Mouse (Mus musculus) kidney, postnatal 14 days (tissue): Measurements from ENCODE around the gene Mfsd11.
A peak's percentile ranks its signal among the peaks of the same experiment; 100 is the strongest.
"Not testable (repeated sequence)": the region's sequence is repeated elsewhere in the genome, so short reads cannot be mapped to it uniquely, and the experiment has no call there.

Source experiments
- DNase-seq: peaks from one replicate; pipeline ENCODE4 v3.0.0; 2022; ENCODE audit warnings: mixed read lengths

Gene Mfsd11

DNA sequence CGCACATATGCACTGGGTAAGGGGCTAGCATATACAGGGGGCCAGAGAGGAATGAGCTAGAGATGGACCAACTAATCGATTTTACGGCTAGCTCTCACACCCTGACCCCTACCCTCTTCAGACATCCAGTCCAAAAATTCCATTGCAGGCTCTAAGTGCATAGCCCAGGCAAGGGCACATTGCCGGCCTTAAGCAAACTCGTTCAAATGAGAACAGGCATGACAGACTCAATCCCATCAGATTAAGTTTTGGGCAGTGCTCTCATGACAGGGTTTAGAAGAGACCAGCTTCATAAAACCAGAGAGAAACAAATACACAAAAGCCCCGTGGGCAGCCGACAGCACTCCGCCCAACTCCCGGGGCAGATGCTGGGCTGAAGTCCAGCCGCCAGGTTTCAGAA is 30.0 kb upstream of the Mfsd11 start:
- no peak for DNase-seq

DNA sequence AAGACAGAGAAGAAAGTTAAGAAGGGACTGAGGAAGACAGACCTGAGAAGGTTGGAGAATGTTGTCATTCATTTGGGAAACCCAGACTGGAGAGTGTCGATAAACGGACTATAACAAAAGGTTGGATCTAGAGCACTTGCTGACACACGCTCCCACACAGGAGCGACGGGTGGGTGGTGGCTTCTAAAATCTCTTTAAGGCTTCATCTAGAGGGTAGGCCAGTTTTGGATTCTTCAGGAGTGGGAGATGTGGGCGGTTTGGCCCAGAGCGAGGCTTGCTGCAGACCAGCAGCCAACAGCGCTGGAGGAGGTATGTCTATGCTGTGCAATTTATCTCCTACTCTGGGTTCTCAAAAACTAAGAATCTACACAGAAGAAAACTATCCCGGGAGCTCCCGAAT is 29.6 kb upstream of the Mfsd11 start:
- DNase-seq, result no peak

DNA sequence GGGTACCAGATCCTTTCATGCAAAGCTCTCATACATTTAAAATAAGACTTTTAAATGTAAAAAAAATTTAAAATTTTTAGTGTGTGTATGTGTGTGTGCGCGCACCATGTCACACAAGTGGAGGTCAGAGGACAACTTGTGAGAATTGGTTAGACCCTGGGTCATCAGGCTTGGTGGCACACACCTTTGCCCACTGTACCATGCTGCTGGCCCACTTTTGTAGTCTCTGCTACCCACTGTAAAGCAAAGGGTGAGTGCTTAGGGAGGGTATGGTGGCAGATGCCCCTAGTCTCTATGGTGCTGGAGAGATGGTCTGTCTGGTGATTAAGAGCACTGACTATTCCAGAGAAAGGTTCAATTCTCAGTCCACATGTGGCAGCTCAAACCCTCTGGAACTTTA is 29.0 kb upstream of the Mfsd11 start:
- no peak for DNase-seq

DNA sequence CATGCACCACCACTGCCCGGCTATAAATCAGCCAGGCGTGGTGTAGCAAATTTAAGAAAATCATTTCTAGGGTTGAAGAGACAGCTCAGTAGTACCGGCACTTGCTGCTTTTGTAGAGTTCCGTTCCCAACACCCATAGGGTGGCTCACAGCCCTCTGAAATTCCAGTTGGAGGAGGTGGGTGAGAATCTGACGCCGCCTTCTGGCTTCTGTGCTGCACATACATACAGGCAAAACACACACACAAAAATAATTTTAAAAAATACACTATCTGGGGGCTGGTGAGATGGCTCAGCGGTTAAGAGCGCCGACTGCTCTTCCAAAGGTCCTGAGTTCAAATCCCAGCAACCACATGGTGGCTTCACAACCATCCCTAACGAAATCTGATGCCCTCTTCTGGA is 28.4 kb upstream of the Mfsd11 start:
- not testable (repeated sequence) for DNase-seq

DNA sequence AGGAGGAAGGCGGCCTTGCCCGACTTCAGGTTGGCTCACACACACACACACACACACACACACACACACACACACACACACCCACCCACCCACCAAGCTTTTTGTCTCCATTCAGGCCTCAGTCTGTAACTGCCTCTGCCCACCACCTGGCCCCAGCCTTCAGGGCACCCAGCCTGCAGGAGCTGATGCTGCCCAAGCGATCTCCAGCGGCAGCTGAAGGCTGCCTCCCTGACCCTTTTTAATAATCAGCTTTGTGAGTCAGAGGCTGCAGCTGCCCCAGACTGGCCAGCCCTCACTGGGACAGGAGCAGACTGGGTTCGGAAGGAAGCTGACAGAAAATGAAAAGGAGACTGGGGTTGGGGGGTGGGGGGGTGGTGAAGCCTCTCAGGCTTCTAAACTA is 27.0 kb upstream of the Mfsd11 start:
- no peak for DNase-seq

DNA sequence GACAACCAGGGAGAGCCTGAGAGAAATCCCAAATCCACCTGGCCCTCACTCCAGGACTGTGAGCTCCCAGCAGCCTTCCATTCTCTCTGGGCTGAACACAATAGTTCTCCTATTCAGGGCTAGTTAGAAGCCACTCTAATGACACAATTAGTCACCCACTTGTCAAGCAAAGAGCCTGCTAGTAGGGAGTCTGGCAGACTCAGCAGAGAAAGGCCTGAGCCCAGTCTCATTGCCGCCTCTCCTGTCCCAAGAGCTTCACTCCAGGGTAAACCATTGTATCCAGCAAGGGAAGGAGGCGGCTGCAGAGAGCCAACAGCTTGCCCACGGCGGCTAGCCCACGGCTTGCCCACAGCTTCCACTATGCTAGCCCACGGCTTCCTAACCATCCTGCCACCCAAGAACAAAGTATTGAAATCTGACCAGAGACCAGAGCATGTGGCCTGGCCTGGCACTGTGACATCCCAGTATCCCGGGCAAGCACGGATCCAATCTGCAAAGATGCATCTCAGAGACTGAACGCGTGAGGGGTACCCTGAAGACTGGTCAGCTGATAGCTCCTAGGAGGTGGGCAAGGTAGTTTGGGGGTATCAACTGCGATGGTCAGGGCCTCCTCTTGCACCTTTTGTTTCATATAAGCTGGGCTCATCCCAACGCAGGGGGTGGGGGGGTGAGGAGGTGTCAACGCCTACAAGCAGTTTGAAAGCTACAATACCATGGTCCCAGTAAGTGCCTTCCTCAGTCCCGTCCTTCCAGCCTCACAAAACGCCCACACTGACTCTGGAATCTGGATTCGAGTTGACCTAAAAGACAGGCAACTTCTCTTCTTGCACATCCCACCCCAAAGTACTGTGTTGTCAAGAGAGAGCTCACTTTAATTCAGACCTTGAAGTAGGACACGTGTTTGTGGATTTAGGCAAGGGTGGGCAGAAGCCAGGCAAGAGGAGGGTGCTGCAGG is 25.4 kb upstream of the Mfsd11 start:
- no peak for DNase-seq

DNA sequence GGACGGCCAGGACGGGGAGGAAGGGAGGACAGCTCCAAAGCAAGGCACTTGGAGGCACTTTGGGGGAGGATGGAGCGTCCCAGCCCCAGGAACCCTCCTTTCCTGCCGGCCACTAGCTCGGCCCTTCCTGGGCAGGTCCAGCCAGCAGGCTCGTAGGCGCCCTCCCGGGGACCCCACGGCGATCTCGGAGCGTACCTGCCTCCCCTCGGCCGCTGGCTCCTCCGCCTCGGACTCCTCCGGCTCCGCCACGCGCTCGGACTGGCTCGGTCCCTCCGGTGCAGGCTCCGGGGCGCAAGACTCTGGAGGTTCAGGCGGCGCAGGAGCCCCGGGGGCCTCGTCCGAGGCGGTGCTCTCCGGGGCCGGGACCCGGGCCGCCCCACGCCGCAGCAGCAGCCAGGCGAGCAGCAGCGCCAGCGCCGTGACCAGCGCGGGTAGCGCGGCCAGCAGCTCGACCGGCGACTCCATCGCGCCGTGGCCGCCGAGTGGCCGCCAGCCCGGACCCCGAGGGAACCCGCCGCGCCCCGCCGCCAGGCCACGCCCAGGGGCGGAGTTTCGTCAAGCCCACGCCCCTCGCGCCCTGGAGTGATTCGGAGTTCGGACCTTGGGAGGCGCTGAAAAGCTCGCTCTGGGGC is 24.6 kb upstream of the Mfsd11 start, which contains the start of gene Mxra7:
Gene Mxra7 (minus strand): TSS at position 513 of the 632 bp plus-strand sequence.
- peak; percentile 90 for DNase-seq

DNA sequence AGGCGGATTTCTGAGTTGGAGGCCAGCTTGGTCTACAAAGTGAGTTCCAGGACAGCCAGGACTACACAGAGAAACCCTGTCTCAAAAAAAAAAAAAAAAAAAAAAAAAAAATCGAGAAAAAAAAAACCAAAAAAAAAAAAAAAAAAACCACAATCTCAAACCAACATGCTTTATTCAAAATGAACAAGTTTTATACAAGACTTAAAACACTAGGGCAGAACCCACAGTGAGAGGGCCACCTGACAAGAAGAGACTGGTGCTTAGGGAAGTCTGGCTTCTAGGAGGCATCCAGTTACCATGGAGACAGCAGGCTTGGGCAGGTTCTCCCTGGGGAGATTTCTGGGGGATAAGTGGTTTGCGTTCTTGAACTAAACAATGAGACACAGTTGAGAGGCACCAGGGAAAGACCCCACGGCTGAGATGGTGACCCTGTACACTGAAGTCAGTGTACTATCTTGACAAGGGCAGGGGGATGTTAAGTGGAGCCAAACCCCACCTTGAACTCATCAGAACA is 20.0 kb upstream of the Mfsd11 start:
- no peak for DNase-seq

DNA sequence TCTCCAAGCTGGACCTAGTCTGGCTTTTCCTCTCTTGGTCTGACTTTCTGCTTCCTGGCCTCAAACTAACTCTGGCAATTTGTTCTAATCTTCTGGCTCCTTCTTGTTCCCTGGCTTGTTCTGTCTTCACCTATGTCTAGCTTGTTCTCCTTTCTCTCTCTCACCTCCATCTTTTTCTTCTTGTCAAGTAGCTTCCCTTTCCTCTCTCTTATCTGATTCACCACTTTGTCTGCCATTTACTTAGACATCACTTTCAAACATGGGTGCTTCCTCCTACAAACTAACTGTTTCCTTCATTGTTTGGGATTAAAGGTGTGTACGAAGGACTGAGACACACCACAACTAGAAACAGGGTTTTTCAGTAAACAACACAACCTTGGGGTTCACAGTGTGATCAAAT is 17.3 kb upstream of the Mfsd11 start:
- no peak for DNase-seq

DNA sequence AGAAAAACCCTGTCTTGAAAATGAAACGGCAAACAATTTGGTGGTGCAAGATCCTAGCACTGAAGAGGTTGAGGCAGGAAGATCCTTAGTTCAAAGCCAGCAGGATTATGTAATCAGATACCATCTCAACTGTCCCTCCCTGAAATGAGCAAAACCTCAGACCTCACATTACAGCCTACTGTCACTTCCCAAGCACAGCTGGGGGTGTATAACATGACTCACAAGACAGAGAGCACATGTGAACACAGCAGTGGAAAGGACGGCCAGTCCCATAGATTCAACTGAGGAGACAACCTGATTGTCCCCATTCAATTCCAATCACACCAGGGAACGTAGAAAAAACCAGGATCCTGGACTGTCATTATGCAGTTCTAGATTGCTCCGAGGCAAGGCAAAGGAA is 16.0 kb upstream of the Mfsd11 start:
- DNase-seq, result no peak

DNA sequence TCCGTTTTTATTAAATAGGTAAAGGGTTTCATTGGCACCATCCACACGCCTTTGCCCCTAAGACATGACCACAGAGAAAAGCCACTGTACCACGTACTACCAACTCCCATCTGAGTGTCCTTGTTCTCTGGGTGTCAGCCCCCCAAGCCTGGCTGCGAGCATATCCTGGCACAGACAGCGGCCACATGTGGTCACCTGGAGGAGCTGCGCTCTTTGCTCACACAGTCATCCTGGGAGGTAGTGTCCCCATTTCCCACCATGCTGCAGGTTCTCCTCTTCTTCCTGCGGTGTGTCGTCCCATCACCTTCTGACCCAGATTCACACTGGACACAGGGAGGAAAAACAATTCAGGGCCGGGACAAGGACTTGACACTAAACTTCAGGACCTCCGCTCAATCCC is 14.8 kb upstream of the Mfsd11 start:
- DNase-seq, result no peak

DNA sequence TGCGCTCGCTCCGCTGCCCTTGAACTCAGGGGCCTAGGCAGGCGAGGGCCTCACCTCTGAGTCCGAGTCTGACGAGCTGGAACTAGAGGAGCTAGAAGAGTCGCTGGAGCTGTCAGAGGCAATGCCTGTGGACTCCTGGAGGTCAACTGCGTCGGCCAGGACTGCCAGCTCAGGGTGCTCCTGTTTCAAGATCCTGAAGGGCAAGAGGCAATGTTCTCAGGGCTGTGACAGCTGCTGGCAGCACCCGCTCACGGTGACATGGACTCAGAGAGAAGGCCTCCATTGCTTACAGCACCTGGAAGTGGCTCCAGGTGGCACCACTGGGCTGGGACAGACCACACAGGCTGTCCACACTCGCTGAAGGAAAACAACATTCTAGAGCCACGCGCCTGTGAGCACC is 13.3 kb upstream of the Mfsd11 start:
- DNase-seq, result no peak

DNA sequence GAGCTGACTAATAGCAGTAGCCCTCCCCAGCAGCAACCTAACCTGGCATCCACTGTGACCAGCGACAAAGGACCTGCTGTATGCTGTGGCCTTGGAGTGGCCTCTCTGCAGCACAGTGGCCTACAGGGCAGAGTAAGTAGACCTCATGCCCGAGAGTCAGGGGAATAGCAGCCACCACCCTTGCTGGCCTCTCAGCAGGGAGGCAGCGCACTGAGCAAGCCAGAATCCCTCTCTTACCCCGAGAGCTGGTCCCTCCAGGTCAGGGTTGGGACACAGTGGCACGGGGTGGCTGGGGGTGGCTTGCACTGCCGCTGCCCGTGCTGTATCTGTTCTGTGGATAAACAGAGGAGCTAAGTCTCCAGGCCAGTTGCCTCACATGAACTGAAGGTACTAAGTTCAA is 12.6 kb upstream of the Mfsd11 start:
- DNase-seq, result no peak

DNA sequence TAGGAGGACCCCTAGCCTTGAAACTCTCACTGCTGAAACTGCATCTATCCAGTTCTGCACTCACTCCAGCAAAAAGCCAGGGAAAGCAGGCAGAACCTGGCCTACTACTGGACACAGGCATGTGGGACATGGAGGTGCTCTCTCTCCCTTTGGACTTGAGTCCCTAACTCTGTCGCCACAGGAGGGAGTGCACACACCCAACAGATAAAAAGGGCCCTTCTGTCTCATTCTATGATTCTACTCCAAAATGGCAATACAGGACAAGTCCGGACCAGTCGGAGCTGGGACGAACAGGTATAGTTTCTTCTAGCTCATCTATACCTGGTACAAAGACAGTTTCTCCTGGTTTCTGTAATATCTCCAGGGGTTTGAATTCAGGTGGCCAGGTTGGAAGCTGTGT is 11.5 kb upstream of the Mfsd11 start:
- DNase-seq, result no peak

DNA sequence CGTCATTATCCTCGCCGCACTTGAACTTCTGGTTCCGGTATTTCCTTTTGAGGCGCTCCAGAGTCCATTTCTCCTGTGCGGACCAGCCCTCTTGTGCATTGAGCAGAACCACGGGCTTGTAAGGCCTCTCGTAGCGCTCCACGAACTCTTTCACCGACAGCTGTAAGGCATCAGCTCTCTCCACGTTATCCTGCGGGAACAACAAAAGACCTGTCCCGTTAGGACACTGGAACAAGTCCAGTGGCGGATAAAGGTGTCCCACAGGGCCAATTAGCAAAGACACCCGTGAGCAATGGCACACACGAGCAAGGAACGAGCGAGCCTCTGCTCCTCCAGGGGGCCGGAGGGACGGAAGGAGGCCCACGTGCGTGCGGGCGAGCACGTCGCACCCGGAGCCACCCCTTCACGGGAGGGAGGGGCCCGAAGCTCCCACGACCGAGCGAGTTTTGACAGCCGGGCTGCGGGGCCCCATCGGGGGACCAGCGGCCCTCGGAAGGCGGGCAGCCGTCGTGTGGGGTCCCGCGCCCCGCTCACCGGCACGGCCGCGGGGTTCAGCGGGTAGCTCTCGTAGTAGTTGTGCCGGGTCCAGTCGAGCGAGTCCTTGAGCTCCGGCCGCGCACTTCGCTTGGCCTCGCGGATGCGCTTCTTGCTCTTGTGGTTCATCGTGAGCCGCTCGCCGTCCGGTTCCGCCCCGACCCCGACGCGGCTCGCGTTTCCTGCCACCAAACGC is 9.5 kb upstream of the Mfsd11 start:
- peak; percentile 80 for DNase-seq

DNA sequence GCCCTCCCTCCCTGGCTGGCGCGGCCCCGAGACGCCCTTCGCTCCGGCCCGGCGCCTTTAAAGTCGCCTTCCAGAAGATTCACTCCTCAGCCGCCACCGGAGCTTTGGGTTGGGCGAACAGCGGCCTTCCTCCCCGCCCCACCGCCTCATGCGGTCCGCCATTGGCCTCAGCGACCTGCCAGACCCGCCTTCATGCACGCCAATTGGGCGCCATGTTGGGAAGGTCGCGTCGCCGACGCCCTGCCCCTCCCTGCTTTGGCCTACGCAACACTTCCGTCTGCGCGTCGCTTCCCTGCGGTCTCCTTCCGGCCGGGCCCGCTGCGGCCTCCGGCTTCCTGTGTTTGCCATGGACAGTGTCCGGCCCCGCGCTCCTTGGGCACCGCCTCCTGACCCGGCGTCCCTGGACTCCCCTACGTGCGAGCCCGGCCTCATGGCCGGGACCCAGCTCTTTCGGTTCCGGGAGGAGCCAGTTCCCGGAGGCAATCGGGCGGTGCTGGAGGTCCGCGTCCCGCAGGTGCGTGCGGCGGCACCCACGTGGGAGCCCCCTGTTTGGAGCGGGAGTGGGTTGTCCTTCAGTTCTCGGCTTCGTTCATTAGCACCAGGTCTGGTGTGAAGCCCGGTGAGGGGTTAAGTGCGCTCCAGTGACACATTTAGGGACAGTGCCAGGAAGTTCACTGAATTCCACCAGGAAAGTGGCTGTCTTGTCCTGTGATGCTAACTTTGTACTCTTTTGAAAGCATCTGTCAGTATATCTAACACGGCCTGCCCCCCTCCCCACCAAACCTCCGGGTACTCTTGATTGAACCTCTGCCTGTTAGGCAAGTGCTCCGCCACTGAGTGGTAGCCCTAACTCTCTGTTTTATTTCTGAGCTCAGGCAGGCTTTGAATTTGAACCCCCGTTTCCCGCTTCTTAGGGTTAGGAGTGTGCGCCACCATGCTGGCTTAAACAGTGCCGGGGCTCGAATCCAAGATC is 8.7 kb upstream of the Mfsd11 start, which contains the start of the genes Mettl23 and Jmjd6:
Gene Mettl23 (plus strand): TSS at position 18 of the 973 bp plus-strand sequence.
Gene Jmjd6 (minus strand): TSS at position 189 of the 973 bp plus-strand sequence.
- peak; percentile 99 for DNase-seq

DNA sequence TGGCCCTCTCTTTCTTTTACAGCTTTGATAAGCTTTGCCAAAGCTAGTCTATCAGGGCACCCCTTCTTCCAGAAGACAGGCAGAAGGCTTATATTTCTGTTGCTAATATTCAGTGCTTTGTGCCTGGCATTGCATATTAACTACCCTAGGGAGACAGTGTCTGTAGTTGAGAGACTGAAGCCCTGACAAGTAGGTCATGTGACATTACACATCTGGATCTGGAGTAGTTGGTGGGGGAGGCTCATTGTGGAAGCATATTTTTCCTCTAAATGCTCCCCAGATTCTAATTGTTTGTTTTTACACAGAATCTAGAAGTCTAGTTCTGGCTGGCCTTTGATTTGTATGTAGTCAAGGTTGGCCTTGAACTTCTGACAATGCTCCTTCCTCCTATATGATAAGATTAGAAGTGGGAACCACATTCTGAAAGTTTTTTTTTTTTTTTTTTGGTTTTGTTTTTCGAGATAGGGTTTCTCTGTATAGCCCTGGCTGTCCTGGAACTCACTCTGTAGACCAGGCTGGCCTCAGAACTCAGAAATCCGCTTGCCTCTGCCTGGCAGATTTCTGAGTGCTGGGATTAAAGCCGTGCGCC is 5.6 kb upstream of the Mfsd11 start:
- DNase-seq, result no peak

DNA sequence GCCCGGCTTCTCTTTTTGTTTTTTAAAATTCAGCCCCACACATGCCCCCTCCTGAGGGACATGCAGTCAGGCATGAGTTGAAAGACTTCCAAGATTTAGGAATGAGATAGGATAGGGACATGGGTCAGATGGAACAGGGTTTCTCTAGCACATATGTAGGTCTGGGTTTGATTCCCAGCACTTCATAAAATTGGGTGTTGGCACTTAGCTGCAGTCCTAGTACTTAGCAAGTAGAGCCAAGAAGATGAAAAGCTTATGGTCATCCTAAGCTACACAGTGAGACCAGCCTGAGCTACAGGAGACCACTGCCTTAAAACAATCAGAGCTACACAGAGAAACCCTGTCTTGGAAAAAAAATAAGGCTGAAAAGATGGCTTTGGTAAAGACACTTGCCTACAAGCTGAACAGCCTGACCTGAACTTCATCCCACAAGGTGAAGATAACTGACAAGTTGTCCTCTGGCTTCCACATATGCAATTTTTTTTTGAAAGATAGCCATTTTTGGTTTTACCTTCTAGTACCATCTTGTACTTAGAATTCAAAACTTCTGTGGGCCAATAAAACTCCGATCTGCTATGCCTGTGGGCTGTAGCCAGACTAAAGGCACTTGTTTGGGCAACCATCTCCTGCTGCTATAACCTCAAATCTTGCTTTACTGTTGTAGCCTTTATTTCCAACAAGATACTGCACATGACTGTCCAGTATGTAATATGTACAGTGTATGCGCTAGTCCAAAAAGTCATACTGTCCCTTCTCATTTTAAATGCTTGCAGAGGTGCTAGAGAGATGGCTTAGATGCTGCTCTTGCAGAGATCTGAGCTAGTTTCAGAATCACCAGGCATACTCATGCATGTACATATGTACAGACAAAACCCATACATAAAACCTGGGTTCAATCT is 4.8 kb upstream of the Mfsd11 start:
- no peak for DNase-seq

DNA sequence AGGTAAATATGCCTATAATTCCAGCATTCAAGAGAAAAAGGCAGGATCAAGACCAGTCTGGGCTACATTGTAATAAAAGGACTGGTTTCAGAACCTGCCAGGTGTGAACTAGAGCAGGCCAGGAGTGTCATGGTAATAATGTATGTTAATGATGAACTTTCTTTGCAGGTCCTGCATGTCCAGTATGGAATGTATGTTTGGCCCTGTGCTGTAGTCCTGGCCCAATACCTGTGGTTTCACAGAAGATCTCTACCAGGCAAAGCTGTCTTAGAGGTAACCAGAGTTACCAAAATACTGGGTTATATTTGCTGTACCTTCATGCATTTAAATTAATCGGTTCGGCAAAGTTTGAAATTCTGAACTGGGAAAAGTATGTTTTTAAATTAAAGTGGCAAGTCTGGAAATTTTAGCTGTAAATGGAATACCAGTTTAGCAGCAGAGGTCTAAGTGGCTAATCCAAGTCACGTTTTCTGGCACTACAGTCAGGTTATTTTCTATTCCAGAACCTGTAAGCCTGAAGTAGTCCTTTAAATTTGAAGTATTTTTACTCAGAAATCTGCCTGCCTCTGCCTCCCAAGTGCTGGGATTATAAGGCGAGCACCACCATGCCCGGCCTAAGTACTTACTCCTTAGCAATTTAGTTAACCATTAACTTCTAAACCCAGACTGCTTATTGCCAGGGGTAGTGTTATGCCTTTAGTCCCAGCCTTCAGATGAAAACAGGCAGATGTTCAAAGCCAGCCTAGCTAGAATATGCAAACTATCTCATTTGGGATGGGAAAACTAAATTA is 4.0 kb upstream of the Mfsd11 start:
- DNase-seq, result no peak

DNA sequence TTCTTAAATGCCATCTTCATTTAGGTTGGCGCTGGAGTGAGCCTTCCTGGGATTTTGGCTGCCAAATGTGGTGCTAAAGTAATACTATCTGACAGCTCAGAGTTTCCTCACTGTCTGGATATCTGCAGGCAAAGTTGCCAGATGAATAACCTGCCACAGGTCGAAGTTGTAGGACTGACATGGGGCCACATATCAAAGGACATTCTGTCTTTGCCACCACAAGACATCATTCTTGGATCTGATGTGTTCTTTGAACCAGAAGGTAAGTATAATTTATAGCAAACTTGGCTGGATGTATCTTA is 3.4 kb upstream of the Mfsd11 start:
- not testable (repeated sequence) for DNase-seq
